Mouse (Mus musculus) kidney, postnatal 4 days (tissue): ENCODE results near the gene Dennd2c.

Experiments
- DNase-seq, 2 experiments: peaks; one replicate each; pipeline ENCODE4 v3.0.0; 2021; ENCODE audit warnings: mixed read lengths in 2 of 2

The Dennd2c gene

DNA sequence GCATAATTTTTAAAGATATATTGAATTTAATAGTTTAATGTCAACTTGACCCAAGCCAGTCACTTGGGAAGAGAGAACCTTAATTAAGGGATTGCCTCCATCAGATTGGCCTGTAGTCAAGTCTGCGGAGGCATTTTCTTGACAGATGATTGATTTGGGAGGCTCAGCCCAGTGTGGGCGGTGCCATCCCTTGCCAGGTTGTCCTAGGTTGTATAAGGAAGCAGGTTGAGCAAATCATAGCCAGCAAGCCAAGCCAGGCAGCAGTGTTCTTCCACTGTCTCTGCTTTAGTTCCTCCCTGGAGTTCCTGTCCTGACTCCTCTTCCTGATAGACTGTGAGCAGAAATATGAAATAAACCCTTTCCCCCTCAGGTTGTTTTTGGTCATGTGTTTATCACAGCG, 21.2 kb downstream of the Dennd2c start:
- DNase-seq, result no peak

GRCm38 (mm10) chr3:103126138-103126537, 23.7 kb downstream of the Dennd2c start:
- DNase-seq, result no peak

GRCm38 (mm10) chr3:103127177-103127576, 24.8 kb downstream of the Dennd2c start:
- no peak for DNase-seq

- DNase-seq, result no peak
Observed at GRCm38 (mm10) chr3:103127721-103128120, 25.3 kb downstream of the Dennd2c start.

- DNase-seq, result no peak
Observed at GRCm38 (mm10) chr3:103128251-103128650, 25.8 kb downstream of the Dennd2c start.

GRCm38 (mm10) chr3:103129367-103130159, 27.2 kb downstream of the Dennd2c start:
- DNase-seq, result no peak

GRCm38 (mm10) chr3:103130236-103130751, 27.9 kb downstream of the Dennd2c start:
- peak; percentile 22 to 48 for DNase-seq

DNA sequence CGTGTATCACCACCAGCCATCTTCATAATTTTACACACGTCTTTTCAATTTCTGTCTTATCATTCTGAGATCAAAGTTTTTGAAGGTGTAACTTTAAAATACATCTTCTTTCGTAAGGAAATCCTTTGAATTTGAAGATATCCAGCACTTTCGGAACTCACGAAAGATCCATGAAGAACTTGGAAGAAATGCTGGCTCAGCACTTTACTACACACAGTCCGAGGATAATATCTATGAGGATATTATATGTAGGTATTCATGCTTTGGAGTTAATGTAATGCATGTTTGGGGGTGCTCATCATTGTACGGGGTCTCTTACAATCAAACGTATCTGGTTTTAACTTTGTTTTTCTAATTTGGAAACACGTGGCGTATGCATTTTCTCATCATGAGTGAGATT, 30.7 kb downstream of the Dennd2c start:
- DNase-seq, result no peak

DNA sequence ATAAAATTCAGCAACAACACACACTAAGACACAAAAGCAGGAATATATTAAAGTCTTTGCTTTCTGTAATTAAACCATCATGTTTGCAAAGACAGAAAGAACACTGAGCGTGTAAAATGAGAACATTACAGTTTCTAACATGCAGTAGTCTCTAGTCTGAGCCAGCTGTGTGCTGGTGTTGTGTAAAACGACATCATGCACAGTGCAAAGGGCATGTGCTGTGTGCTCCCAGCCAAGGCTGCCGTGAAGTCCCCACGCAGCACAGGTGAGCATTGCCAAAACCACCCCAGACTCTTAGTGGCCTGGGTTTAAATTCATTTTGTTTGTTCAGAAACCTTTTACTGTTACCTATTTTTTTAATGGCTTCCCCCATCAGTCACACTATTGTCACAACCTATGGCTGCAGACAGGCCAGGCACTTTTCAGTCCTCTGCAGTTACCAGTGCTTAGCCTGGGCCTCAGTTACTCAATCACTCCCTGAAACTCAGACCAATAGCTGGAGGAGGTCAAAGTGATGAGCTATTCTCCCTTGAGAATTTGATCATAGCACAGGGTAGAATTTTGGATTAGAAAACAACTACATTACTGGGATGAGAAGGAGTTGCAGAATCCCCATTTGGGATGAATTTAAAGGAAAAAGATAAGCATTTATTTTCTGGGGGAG, 34.1 kb downstream of the Dennd2c start:
- no peak for DNase-seq

- DNase-seq, result peak; percentile 60 to 71
Observed at GRCm38 (mm10) chr3:103139047-103139446, 36.6 kb downstream of the Dennd2c start.

GRCm38 (mm10) chr3:103140095-103140838, 37.9 kb downstream of the Dennd2c start:
- peak; percentile 26 to 42 for DNase-seq

- no peak for DNase-seq
Observed at GRCm38 (mm10) chr3:103141287-103141686, 38.9 kb downstream of the Dennd2c start.

GRCm38 (mm10) chr3:103142366-103142765, 40.0 kb downstream of the Dennd2c start:
- no peak for DNase-seq

- DNase-seq, result no peak
Observed at GRCm38 (mm10) chr3:103145336-103145735, 42.9 kb downstream of the Dennd2c start.

DNA sequence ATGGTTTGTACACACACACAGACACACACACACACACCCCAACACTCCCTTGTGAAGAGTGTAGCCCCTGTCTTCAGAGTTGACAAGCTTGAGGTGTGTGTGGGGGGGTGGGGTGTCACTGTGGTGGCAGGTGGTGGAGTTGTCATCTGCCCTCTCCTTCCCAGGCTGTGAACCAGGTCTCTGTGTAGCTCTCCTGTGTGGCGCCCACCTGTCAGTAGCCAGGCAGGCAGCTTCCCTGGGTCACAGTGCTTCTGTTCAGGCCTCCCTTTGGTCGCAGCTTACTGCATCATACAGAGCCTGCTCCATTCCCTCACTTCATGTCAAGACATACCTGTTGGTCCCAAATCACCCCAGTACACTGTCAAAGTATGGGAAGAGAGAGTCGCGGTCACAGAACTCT, 43.4 kb downstream of the Dennd2c start:
- no peak for DNase-seq

- DNase-seq, result no peak
Observed at GRCm38 (mm10) chr3:103146330-103147166, 44.1 kb downstream of the Dennd2c start.

- DNase-seq, result no peak
Observed at GRCm38 (mm10) chr3:103147775-103148174, 45.4 kb downstream of the Dennd2c start.

- DNase-seq, result no peak
Observed at GRCm38 (mm10) chr3:103148941-103149340, 46.5 kb downstream of the Dennd2c start.

GRCm38 (mm10) chr3:103153761-103154160, 51.4 kb downstream of the Dennd2c start:
- DNase-seq, result peak; percentile 27 to 31

DNA sequence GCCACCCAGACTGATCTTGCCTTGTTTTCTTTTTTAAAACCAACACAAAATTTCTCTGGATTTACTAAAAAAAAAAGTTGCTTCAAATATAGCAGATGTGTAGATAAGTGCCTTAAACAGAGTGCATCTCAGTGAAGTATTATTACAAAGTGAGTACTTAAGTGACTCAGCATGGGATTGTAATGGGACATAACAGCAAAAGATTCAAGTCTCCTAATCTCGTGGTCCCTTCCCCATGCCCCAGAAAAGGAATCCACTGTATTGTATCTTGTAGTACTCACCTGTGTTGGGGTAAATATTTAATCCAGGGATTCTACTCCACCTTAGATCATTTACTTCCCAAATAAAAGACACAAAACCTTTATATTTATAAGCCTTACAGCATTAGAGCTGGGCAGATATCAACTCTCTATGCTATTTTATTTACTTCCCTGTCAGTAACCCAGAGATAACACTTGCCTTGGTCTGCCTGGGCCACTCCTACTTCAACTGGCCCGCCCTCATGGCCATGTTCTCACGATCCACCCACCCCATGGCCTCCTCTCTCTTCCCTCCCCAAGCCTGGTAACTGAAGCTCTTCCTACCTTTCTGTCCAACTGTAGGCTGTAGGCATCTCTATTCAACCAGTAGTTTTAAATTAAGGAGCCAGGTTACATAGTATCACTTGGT, 57.0 kb downstream of the Dennd2c start:
- no peak for DNase-seq

GRCm38 (mm10) chr3:103169771-103170170, 67.4 kb downstream of the Dennd2c start:
- DNase-seq, result peak; percentile 92 to 93
